Mouse (Mus musculus): ENCODE results near the gene Rims4. TPM values are rescaled to one million over a fixed set of nuclear protein-coding genes. Genes with fewer than 3 reads are reported as not detected.

Rims4 gene
- polyA plus RNA-seq, 1 experiment from 2014 or later, result 3.5 TPM

DNA sequence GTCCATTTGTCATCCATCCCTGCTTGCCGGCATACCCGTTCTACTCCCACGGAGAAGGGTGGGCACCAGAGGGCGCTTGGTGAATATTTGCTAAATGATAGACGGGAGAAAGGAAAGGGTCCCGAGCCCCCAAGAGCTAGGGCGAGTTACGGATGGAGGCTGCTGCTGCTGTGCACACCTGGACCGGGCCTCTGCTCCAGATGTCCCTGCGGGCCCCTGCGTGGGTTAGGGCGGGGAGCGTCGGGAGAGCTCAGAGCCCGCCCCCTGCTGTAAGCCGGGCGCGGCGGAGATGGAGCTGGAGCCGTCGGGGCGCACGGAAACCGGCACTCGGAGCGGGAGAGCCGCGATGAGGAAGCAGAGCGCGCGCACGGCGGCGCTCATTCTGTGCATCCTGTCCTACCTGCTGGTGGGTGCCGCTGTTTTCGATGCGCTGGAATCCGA is 65.0 kb downstream of the Rims4 start, which contains the start of gene Kcnk15:
Kcnk15 (plus strand) TSS at position 191 of the 441 bp plus-strand sequence.
- peak within 1 kb of the TSS; percentile 22 for H3K4me2 ChIP-seq
- no peak within 1 kb of the TSS for H3K9ac ChIP-seq
- no peaks in the 10 kb centered on the region for H3K36me3 ChIP-seq (replicated peaks)
- peak within 1 kb of the TSS; percentile 25 for H3K4me3 ChIP-seq (replicated peaks)
- H3K4me1 ChIP-seq, result peaks cover 11% of the 10 kb centered on the region
- ATAC-seq (ENCODE audit: low FRiP score), result no peak
- no peak within 1 kb of the TSS for H3K27ac ChIP-seq
- 2% methylated on average over 38 of the region's 38 CpGs for WGBS
- H3K27me3 ChIP-seq, result peaks cover 90% of the 10 kb centered on the region
- no peaks in the 10 kb centered on the region for H3K9me3 ChIP-seq

DNA sequence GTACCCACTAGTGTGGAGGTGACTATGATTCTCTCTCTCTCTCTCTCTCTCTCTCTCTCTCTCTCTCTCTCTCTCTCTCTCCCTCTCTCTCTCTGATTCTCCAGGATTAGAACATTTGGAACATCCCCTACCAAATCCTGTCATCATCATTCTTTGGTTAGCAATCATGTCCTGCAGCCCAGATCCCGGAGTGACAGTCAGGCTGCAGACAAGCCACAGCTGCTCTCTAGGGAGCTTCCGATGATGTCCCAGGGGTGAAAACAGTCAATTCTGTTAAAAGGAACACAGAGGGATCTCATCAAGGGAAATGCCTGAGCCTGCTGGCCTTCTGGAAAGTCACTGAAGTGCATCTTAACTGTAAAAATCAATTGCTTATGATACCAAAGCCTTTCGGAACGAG is 76.4 kb downstream of the Rims4 start:
- no peak overlapping the region for H3K4me2 ChIP-seq
- 83% methylated on average over 4 of the region's 4 CpGs for WGBS
- ATAC-seq (ENCODE audit: low FRiP score), result no peak

DNA sequence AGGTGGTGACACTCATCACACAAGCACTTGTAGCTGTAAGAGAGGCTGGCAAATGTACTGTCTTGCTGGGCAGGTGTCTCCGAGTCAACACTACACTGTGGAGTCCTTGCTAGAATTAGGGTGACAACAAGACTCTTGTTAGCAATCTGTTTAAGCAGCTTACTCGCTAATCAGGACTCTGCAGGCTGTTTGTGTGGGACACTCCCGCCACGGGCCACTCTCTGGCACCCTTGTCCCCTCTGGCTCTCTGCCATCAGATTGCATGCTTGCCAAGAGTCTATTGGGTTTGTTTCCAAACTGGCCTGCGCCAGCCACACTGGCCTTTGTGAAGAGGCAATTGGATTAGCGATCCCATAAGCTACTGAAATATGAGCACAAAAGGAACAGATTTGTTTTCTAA is 79.0 kb downstream of the Rims4 start:
- Histone ChIP-seq H3K9ac (no peak overlapping the region), H3K4me3 (replicated peaks) (no peak overlapping the region), H3K4me1 (no peaks in the 10 kb centered on the region), H3K27me3 (peaks cover 12% of the 10 kb centered on the region; the same call in 1 of the 2 replicates), H3K9me3 (no peaks in the 10 kb centered on the region), H3K36me3 (replicated peaks) (no peaks in the 10 kb centered on the region), H3K4me2 (no peak overlapping the region), H3K27ac (no peak overlapping the region)
- WGBS, result 46% methylated on average over 6 of the region's 6 CpGs
- no peak for ATAC-seq (ENCODE audit: low FRiP score)

More for the DNA sequence above, 76.4 kb downstream of the Rims4 start:
- H3K9me3 ChIP-seq, result no peaks in the 10 kb centered on the region
- no peak overlapping the region for H3K27ac ChIP-seq
- H3K27me3 ChIP-seq, result peaks cover 12% of the 10 kb centered on the region; the same call in 1 of the 2 replicates
- no peaks in the 10 kb centered on the region for H3K4me1 ChIP-seq
- no peak overlapping the region for H3K9ac ChIP-seq
- H3K36me3 ChIP-seq (replicated peaks), result no peaks in the 10 kb centered on the region
- H3K4me3 ChIP-seq (replicated peaks), result no peak overlapping the region

DNA sequence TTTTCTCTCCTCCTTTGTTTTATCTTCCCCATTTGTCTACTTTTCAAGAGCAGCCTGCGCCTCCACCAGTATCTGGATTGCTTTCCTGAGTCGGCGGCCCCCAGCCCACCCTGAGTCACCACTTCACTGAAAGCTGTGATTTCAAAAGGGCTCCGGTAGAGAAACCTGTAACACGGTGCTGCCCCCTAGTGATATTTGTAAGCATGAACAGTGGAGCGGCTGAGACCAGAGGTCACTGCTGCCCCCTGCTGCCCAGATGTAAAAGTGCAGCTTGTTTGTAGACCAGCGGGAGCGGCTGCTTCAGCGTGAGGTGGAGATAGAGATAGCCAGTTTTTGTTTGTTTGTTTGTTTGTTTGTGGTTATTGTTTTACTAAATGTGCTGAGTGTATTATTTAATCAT is 80.4 kb downstream of the Rims4 start:
- Histone ChIP-seq H3K4me3 (replicated peaks) (no peak overlapping the region), H3K4me2 (no peak overlapping the region), H3K27me3 (peaks cover 12% of the 10 kb centered on the region; the same call in 1 of the 2 replicates), H3K4me1 (no peaks in the 10 kb centered on the region), H3K36me3 (replicated peaks) (no peaks in the 10 kb centered on the region), H3K27ac (no peak overlapping the region), H3K9ac (no peak overlapping the region), H3K9me3 (no peaks in the 10 kb centered on the region)
- 26% methylated on average over 9 of the region's 9 CpGs for WGBS
- ATAC-seq (ENCODE audit: low FRiP score), result no peak

DNA sequence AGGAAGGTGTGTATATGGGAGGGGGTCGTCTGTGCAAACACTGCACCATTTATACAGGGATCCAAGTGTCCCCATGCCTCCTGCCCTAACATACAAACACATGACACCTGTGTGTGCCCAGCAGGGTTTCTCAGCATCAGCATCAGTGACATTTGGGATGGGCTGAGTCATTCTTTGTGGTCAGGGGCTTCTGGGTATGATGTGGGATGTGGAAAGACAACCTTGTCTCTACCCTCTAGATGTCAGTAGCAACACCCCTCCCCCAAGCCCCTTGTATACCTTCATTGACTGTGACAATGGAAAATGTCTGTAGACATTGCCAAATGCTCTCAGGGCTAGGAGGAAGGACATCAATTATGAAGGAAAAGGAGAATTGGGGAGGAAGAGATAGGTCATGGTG is 87.3 kb downstream of the Rims4 start:
- H3K4me2 ChIP-seq, result no peak overlapping the region
- H3K9me3 ChIP-seq, result no peaks in the 10 kb centered on the region
- WGBS, result 42% methylated on average over 1 of the region's 1 CpGs
- H3K4me3 ChIP-seq (replicated peaks), result no peak overlapping the region
- no peaks in the 10 kb centered on the region for H3K27me3 ChIP-seq
- H3K9ac ChIP-seq, result no peak overlapping the region
- no peaks in the 10 kb centered on the region for H3K36me3 ChIP-seq (replicated peaks)
- H3K4me1 ChIP-seq, result no peaks in the 10 kb centered on the region
- ATAC-seq (ENCODE audit: low FRiP score), result no peak
- H3K27ac ChIP-seq, result no peak overlapping the region

DNA sequence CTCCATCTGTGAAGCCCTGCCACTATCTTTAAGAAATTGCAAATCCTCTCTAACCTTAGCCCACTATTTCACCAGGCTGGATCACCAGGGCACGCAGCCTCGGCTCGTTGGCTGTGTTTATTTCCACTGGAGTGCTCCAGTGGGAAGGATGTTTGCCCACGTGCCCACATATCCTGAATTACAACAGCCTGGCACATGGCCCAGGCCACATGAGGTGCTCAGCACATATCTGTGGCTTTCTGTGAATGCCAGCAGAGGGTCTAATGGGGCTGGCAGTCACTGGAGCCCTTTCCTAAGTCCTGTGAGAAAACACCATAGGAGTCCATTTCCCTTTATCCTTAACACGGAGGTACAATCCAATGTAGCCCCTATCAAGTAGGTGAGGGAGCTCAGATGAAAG is 92.0 kb downstream of the Rims4 start:
- Histone ChIP-seq H3K27ac (no peak overlapping the region), H3K36me3 (replicated peaks) (no peaks in the 10 kb centered on the region), H3K4me3 (replicated peaks) (no peak overlapping the region), H3K4me2 (no peak overlapping the region), H3K9me3 (no peaks in the 10 kb centered on the region), H3K9ac (no peak overlapping the region), H3K27me3 (no peaks in the 10 kb centered on the region), H3K4me1 (peaks cover 6% of the 10 kb centered on the region)
- WGBS, result 78% methylated on average over 5 of the region's 5 CpGs
- no peak for ATAC-seq (ENCODE audit: low FRiP score)

DNA sequence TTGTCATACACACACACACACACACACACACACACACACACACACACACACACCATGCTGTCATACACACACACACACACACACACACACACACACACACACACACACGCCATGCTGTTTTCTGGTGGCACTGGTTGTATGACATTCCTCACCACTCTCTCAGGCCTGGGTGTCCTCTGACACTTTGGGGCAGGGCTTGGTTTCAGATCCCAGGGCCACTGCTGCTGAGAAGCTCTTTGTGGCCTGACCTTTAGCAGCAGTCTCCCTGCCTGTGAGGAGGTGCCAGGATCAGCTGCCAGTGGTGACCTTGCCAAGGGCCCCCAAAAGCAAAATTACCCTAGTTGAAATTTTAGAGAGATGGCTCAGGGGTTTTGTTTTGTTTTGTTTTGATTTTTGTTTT is 92.6 kb downstream of the Rims4 start:
- WGBS, result 86% methylated on average over 1 of the region's 1 CpGs
- H3K9ac ChIP-seq, result no peak overlapping the region

DNA sequence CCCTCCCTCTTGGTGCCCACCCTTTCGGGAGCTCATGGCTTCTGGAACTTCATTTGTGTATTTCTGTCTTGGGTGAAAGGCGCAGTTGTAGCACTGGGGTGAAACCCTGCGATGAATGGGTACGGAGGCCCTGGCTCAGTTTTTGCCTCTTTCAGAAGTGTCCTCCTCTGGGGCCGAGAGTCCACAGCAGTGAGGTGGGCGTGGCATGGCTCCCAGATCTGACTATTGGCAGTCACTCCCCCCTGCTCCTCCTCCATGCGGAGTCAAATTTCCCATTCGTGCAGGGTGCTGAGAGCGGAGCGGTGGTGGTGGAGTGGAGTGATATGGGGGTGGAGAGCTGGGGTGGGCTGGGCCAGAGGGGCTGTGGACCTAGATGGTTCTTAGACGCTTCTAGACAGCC is 94.7 kb downstream of the Rims4 start:
- Histone ChIP-seq H3K36me3 (replicated peaks) (no peaks in the 10 kb centered on the region), H3K9me3 (no peaks in the 10 kb centered on the region), H3K4me1 (peaks cover 6% of the 10 kb centered on the region), H3K27ac (no peak overlapping the region), H3K4me2 (peak overlapping the region; percentile 17), H3K9ac (no peak overlapping the region), H3K4me3 (replicated peaks) (no peak overlapping the region), H3K27me3 (no peaks in the 10 kb centered on the region)
- ATAC-seq (ENCODE audit: low FRiP score), result 0 out of 2 replicates have a peak, but pooled peaks have one; percentile 33
- 24% methylated on average over 11 of the region's 11 CpGs for WGBS

More for the DNA sequence above, 92.6 kb downstream of the Rims4 start:
- no peaks in the 10 kb centered on the region for H3K9me3 ChIP-seq
- H3K4me2 ChIP-seq, result no peak overlapping the region
- no peak overlapping the region for H3K4me3 ChIP-seq (replicated peaks)
- no peaks in the 10 kb centered on the region for H3K27me3 ChIP-seq
- no peak for ATAC-seq (ENCODE audit: low FRiP score)
- no peaks in the 10 kb centered on the region for H3K36me3 ChIP-seq (replicated peaks)
- H3K4me1 ChIP-seq, result peaks cover 6% of the 10 kb centered on the region
- no peak overlapping the region for H3K27ac ChIP-seq

DNA sequence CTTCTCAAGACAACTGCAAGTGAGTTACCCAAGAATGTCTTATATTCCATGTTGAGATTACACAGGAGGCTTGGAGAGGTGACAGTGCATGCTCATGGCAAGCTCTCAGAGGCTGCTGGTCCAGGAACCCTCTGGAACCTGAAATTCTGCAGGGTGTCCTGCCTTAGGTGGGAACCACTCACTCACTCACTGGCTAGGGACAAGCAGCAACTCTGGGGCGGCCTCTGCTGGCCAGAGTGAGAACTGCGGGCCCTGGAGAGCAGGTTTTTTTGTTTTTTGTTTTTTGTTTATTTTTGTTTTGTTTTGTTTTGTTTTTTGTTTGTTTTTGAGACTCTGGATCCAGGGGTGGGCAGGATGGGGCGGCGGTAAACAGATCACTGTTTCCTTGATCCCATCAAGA is 95.2 kb downstream of the Rims4 start:
- no peaks in the 10 kb centered on the region for H3K36me3 ChIP-seq (replicated peaks)
- H3K4me2 ChIP-seq, result peak overlapping the region; percentile 17
- no peak for ATAC-seq (ENCODE audit: low FRiP score)
- H3K27ac ChIP-seq, result no peak overlapping the region
- no peak overlapping the region for H3K4me3 ChIP-seq (replicated peaks)
- WGBS, result 2% methylated on average over 4 of the region's 4 CpGs
- no peaks in the 10 kb centered on the region for H3K27me3 ChIP-seq
- no peaks in the 10 kb centered on the region for H3K9me3 ChIP-seq
- peaks cover 6% of the 10 kb centered on the region for H3K4me1 ChIP-seq
- no peak overlapping the region for H3K9ac ChIP-seq

DNA sequence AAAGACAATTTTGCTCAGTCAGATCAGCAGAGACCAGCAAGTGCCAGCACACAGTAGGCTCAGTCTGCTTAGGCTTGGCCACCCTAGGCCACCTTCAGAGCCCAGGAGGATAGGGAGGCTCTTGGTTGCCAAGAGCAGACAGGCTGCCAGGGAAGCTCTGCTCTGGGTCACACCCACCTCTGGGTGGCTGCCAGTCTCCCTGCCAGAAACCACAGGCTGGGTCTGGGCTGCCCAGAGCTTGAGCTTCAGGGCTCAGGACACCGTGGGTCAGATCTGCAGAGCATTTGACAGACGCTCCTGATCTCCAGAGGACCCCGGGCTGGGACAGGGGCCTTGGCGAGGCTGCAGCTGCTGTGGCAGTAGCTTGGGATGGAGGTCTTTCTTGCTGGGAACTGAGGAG is 97.9 kb downstream of the Rims4 start, which contains the start of gene Ccn5:
Ccn5 (plus strand) TSS at position 255 of the 400 bp plus-strand sequence.
- no peaks in the 10 kb centered on the region for H3K9me3 ChIP-seq
- H3K4me1 ChIP-seq, result peaks cover 6% of the 10 kb centered on the region
- no peak within 1 kb of the TSS for H3K27ac ChIP-seq
- no peak within 1 kb of the TSS for H3K4me3 ChIP-seq (replicated peaks)
- H3K36me3 ChIP-seq (replicated peaks), result no peaks in the 10 kb centered on the region
- no peak within 1 kb of the TSS for H3K9ac ChIP-seq
- no peaks in the 10 kb centered on the region for H3K27me3 ChIP-seq
- no peak for ATAC-seq (ENCODE audit: low FRiP score)
- no peak within 1 kb of the TSS for H3K4me2 ChIP-seq
- WGBS, result 75% methylated on average over 4 of the region's 4 CpGs

DNA sequence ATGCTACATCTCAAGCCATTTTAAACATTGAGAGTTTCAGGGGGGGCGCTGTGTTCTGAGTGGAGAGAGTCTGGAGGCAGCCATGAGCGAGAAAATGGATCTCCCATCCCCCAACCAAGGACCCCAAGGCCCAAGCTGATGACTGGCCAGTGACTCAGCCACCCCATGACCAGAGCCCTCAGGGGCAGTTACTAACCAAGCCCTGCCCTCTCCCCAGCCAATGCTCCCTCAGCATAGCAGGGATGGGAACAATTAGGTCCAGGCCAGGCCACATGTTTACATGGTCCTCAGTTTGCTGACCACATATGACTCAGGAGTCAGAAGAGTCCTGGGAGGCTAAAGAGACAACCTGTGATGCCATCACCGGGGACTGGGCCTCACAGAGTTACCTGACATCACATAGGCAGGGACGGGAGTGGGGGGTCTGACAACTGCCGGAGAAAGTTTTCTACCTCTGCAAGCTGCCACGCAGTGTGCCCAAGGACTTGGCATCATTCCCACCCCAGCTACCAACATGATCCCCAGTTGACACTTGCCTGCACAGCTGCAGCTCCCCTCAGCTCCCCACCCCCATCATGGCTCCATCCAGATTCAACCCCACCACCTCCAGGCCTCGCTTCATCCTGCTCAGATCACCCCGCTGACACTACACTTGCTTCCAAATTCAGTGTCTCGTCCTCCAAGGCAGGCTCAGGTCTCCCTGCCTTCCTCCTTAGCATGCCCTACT is 103.6 kb downstream of the Rims4 start:
- no peak for ATAC-seq (ENCODE audit: low FRiP score)
- Histone ChIP-seq H3K4me2 (no peak overlapping the region), H3K9me3 (no peaks in the 10 kb centered on the region), H3K36me3 (replicated peaks) (no peaks in the 10 kb centered on the region), H3K4me3 (replicated peaks) (no peak overlapping the region), H3K4me1 (no peaks in the 10 kb centered on the region), H3K27ac (no peak overlapping the region), H3K9ac (no peak overlapping the region), H3K27me3 (no peaks in the 10 kb centered on the region; the same call in 1 of the 2 replicates)
- 88% methylated on average over 9 of the region's 9 CpGs for WGBS

DNA sequence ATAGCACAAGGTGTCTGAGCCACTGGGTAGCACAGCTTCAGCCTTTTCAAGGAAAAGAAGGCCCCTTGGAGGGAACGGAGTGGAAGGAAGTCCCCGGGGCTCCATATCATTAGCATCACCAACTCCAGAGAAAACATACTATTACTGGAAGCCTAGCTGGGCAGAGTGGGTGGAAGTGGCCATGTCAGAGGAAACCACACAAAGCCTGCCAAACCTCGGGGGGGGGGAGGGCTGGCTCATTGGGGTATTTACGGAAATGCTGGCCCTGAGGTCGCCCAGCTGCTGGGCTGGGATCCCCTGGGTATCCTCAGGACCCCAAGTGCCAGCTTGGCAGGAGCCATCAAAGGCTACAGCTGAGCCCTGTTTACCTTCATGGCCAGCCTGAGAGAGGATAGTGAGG is 105.4 kb downstream of the Rims4 start:
- 65% methylated on average over 5 of the region's 5 CpGs for WGBS
- ATAC-seq (ENCODE audit: low FRiP score), result no peak
- no peak overlapping the region for H3K9ac ChIP-seq
- no peaks in the 10 kb centered on the region for H3K9me3 ChIP-seq
- H3K4me2 ChIP-seq, result no peak overlapping the region
- no peak overlapping the region for H3K4me3 ChIP-seq (replicated peaks)
- H3K4me1 ChIP-seq, result no peaks in the 10 kb centered on the region
- no peaks in the 10 kb centered on the region for H3K36me3 ChIP-seq (replicated peaks)
- H3K27ac ChIP-seq, result no peak overlapping the region
- H3K27me3 ChIP-seq, result no peaks in the 10 kb centered on the region; the same call in 1 of the 2 replicates

Data from forebrain, embryonic 12.5 days (tissue).